Mouse (Mus musculus) E14TG2a.4 (cell line): ENCODE measurements around the gene Pinlyp.
A peak's percentile ranks its signal among the peaks of the same experiment; 100 is the strongest.

ENCODE experiments used
- H3K27me3 ChIP-seq: 2 replicates; pipeline ENCODE4 v1.6.1; 2014; ENCODE audit warnings: low read length, control low read depth; ENCODE audit not compliant: insufficient read depth
- H3K36me3 ChIP-seq: 2 replicates; pipeline ENCODE4 v1.6.1; 2014; ENCODE audit warnings: low read length, control low read depth; ENCODE audit not compliant: insufficient read depth
- H3K4me1 ChIP-seq: replicated peaks from 2 replicates; pipeline ENCODE4 v1.6.1; 2014; ENCODE audit warnings: low read depth, low read length, control low read depth
- H3K4me3 ChIP-seq: replicated peaks from 2 replicates; pipeline ENCODE4 v1.5.1; 2014; ENCODE audit warnings: mild to moderate bottlenecking, low read length
- H3K9me3 ChIP-seq: 2 replicates; pipeline ENCODE4 v1.6.1; 2014; ENCODE audit warnings: low read length, control low read depth
- CTCF ChIP-seq: conservative IDR thresholded peaks from 2 replicates; pipeline ENCODE4 v1.5.1; 2014; ENCODE audit warnings: low read length
- NANOG ChIP-seq: IDR thresholded peaks from 2 replicates; pipeline ENCODE4 v1.6.1; 2014; ENCODE audit warnings: borderline replicate concordance, low read length, mixed read lengths
- POU5F1 ChIP-seq: IDR thresholded peaks from 2 replicates; pipeline ENCODE4 v1.6.1; 2014; ENCODE audit warnings: low read length, borderline replicate concordance

Pinlyp gene

GRCm38 (mm10) chr7:24587330-24588105 is 41.6 kb upstream of the Pinlyp start, which contains the start of the genes Ethe1 and Zfp575:
Gene Ethe1, plus strand, starts transcription at chr7:24587543.
Gene Zfp575, minus strand, starts transcription at chr7:24587641.
- TF ChIP-seq CTCF (no peak), NANOG (no peak), POU5F1 (no peak)

GRCm38 (mm10) chr7:24586828-24587227 is 40.9 kb upstream of the Pinlyp start:
- Histone ChIP-seq H3K4me1 (peaks cover 25% of the 10 kb centered on the region), H3K9me3 (peaks cover 32% of the 10 kb centered on the region), H3K4me3 (peak overlapping the region; percentile 80), H3K36me3 (no peaks in the 10 kb centered on the region), H3K27me3 (peaks cover 38% of the 10 kb centered on the region)
- TF ChIP-seq NANOG (no peak), CTCF (no peak), POU5F1 (no peak)

More at GRCm38 (mm10) chr7:24587330-24588105, 41.6 kb upstream of the Pinlyp start, which contains the start of the genes Ethe1 and Zfp575:
- Histone ChIP-seq H3K9me3 (peaks cover 32% of the 10 kb centered on the region), H3K36me3 (no peaks in the 10 kb centered on the region), H3K4me3 (peak within 1 kb of the TSS; percentile 80), H3K4me1 (peaks cover 25% of the 10 kb centered on the region), H3K27me3 (peaks cover 38% of the 10 kb centered on the region)

GRCm38 (mm10) chr7:24585995-24586394 is 40.1 kb upstream of the Pinlyp start:
- peaks cover 35% of the 10 kb centered on the region for H3K9me3 ChIP-seq
- H3K4me1 ChIP-seq = peaks cover 25% of the 10 kb centered on the region
- peaks cover 34% of the 10 kb centered on the region for H3K27me3 ChIP-seq
- H3K4me3 ChIP-seq = peak overlapping the region; percentile 80
- H3K36me3 ChIP-seq = no peaks in the 10 kb centered on the region
- TF ChIP-seq POU5F1 (no peak), NANOG (no peak), CTCF (no peak)

GRCm38 (mm10) chr7:24584876-24585275 is 39.0 kb upstream of the Pinlyp start:
- TF ChIP-seq POU5F1 = no peak
- no peak for TF ChIP-seq CTCF
- no peak for TF ChIP-seq NANOG
- Histone ChIP-seq H3K36me3 (no peaks in the 10 kb centered on the region), H3K27me3 (peaks cover 34% of the 10 kb centered on the region), H3K4me1 (peaks cover 25% of the 10 kb centered on the region), H3K4me3 (peak overlapping the region; percentile 80), H3K9me3 (peaks cover 35% of the 10 kb centered on the region)

- peaks cover 11% of the 10 kb centered on the region for H3K4me1 ChIP-seq
- peaks cover 24% of the 10 kb centered on the region for H3K9me3 ChIP-seq
- H3K36me3 ChIP-seq = peaks cover 18% of the 10 kb centered on the region
- H3K4me3 ChIP-seq = no peak overlapping the region
- TF ChIP-seq CTCF (no peak), NANOG (no peak), POU5F1 (no peak)
- no peaks in the 10 kb centered on the region for H3K27me3 ChIP-seq
Measured at GRCm38 (mm10) chr7:24577811-24578210, 31.9 kb upstream of the Pinlyp start.

- Histone ChIP-seq H3K36me3 (peaks cover 53% of the 10 kb centered on the region), H3K27me3 (no peaks in the 10 kb centered on the region), H3K4me3 (no peak overlapping the region), H3K9me3 (peaks cover 21% of the 10 kb centered on the region), H3K4me1 (peaks cover 41% of the 10 kb centered on the region)
- TF ChIP-seq CTCF = no peak
- no peak for TF ChIP-seq POU5F1
- no peak for TF ChIP-seq NANOG
Measured at GRCm38 (mm10) chr7:24574224-24574796, 28.4 kb upstream of the Pinlyp start.

- Histone ChIP-seq H3K27me3 (no peaks in the 10 kb centered on the region), H3K9me3 (peaks cover 15% of the 10 kb centered on the region), H3K4me3 (no peak overlapping the region), H3K36me3 (peaks cover 71% of the 10 kb centered on the region), H3K4me1 (peaks cover 50% of the 10 kb centered on the region)
- TF ChIP-seq CTCF = peak; percentile 67
- TF ChIP-seq POU5F1 = no peak
Measured at GRCm38 (mm10) chr7:24572455-24572854, 26.5 kb upstream of the Pinlyp start.

- TF ChIP-seq POU5F1 = no peak
- TF ChIP-seq NANOG = no peak
- no peak for TF ChIP-seq CTCF
- Histone ChIP-seq H3K9me3 (peaks cover under 1% of the 10 kb centered on the region; the same call in 1 of the 2 replicates), H3K4me1 (peaks cover 59% of the 10 kb centered on the region), H3K4me3 (no peak overlapping the region), H3K27me3 (no peaks in the 10 kb centered on the region), H3K36me3 (peaks cover 85% of the 10 kb centered on the region)
Measured at GRCm38 (mm10) chr7:24571071-24571470, 25.2 kb upstream of the Pinlyp start.
